Mouse (Mus musculus) erythroid progenitor cell, adult 5-6 weeks (primary cell): ENCODE measurements around the gene Cebpe. TPM values are rescaled to one million over a fixed set of nuclear protein-coding genes. Genes with fewer than 3 reads are reported as not detected.
A peak's percentile ranks its signal among the peaks of the same experiment; 100 is the strongest.

Experiments
- ATAC-seq: replicated peaks from 2 replicates; pipeline ENCODE4 v1.8.0; 2016; ENCODE audit warnings: moderate number of reproducible peaks, mild to moderate bottlenecking, moderate TSS enrichment, inconsistent platforms; ENCODE audit not compliant: poor library complexity, low FRiP score, severe bottlenecking
- total RNA-seq, 2 experiments: library from RNA; stranded (forward) in 1 of 2; stranded (reverse) in 1 of 2; fragments of 150-400 nt in 1 of 2; fragments of 186-747, 209-891 nt in 1 of 2; gene quantifications; 2 replicates each; pipeline versions ENCODE4 v1.2.3 to v1.2.4; 2015 to 2017; ENCODE audit warnings: low replicate concordance in 2 of 2

The Cebpe gene
- total RNA-seq (2015; ENCODE audit: low replicate concordance): 14.7 and 25.9 TPM in 2 replicates
- 9.4 and 12.4 TPM in 2 replicates for total RNA-seq (2017; ENCODE audit: low replicate concordance)

GRCm38 (mm10) chr14:54712074-54712473 lies at the start of gene Cebpe:
Cebpe (minus strand) TSS chr14:54712174.
- no peak for ATAC-seq

DNA sequence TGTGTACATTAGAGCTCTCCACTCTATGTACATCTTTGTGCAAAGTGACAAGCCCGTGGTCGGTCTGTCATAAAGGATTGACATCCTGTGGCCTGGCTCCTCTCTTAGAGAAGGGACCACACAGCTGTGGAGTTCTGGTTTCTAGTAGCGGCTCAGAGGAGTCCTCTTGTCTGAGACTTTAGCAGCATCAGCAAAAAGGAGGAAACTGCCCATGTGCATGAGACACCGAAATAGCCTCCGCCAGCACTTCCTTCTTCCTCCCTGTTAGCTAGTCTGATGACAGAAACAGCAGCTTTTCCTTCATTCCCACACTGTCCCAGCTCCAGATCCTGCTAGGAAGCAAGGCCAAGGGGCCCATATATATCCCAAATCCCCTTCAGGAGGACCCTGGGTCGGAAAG lies 44.4 kb upstream of the Cebpe start:
- no peak for ATAC-seq

DNA sequence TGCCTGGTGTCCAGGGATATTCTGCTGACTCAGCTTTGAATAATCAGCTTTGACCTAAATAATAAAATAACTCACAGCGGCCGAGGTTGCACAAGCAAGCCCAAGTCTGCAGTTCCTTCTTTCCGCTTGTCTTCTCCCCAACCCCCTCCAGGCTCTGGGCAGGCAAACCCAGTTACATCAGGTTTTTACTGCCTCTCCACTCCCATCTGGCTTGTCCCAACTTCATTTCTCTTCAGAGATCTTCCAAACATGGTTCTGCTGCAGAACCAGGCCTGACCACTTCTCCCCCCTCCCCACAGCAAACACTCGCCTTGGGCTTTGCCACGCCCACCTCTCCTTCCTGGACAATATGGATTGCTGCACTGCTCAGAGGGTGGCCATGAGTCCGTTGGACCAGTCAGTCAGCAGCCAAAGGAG lies 42.6 kb upstream of the Cebpe start:
- no peak for ATAC-seq

- ATAC-seq: no peak
These were observed 42.1 kb upstream of the Cebpe start for GRCm38 (mm10) chr14:54753986-54754601.

DNA sequence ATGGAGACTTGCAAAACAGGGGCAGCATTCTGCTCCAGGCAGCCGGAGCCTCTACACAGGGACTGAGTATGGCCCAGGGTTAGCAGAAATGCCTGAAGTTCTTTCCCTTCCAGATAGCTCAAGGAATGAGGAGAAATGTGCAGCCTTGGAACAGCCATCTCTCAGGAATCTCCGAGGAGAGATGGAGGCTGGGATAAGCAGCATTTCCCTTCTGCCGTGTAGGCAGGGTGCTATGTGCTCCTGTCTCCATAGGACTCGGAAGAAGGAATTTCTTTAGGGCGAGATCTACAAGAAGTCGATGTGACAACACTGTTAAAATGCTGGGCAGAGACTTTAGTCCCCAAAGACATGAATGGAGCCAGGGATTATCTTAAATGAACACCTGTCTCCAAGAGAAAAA lies 41.0 kb upstream of the Cebpe start:
- ATAC-seq: no peak

- ATAC-seq: no peak
These were observed 39.8 kb upstream of the Cebpe start for GRCm38 (mm10) chr14:54751768-54752167.

DNA sequence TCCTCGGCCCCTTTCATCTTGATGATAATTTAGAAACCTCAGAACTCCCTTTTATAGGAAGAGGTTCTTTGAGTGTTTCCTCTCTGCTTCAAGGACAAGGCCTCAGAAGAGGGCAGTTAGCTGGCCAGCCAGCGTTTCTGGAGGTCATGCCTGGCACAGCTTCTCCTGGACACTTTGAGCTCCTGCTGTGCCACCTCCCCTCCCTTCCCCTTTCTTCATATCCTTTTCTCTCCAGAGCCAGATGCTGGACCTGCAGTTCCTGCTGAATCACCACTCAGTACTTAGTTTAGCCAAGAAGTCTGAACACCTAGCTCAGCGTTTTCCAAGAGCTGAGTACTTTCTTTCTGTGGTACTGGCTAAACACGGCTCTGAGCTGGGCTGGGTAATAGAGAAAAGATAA lies 37.3 kb upstream of the Cebpe start:
- no peak for ATAC-seq

GRCm38 (mm10) chr14:54747942-54748917 lies 36.3 kb upstream of the Cebpe start:
- ATAC-seq: peak; percentile 28; the same call in 1 of the 2 replicates

DNA sequence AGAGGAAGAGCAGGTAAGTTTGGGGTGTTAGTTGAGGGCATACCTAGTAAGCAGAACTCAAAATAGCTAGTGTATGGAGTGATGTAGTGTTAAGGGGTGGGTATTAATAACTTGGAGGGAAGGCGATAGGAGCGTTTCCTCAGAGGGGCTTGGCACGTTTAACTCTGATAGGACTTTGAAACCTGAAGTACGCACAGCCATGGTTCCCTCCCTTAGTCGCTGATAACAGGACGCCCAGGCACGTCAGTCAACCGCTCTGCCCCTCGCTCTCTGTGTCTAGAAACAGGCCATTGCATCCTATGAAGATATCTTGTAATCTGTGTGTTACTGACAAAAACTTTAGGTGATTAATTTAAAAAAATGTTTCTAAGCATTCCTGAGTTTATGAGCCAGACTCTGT lies 34.1 kb upstream of the Cebpe start:
- no peak for ATAC-seq

GRCm38 (mm10) chr14:54744473-54744872 lies 32.5 kb upstream of the Cebpe start:
- no peak for ATAC-seq

DNA sequence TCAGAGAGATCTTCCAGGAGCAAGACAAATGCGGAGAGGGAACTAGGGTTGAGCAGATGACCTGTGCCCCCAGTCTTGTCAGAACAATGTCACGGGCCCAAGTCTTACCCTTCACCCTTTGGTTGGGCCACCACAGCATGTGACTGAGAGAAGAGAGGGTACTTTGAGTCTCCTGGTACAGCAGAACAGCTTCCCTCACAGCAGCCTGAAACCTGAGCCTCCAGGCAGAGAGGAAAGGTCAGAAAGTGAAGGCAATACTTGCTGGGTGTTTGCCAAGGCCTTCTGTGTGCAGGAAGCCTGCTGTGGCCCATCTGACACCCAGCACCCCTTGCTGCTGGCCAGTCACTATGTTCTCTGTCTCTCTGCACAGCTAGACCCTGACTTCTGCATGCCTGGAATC lies 30.4 kb upstream of the Cebpe start:
- no peak for ATAC-seq

DNA sequence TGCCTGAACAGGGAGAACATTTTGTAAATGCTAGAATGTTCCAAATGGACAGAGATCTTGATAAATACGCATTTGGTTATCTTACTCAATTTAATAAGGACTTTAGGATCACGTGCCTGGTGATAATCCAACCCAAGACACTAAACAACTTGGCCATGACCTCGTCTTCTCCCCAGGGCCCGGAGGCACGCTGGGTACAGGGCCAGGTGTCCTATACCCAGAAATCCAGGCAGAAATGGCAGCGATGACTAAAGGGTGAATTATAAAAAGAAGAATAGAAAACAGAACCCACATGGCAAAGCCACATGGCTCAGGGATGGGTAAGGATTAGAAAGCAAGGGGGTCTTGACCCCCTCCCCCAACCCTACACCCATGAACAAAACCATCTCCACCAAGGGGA lies 29.7 kb upstream of the Cebpe start:
- no peak for ATAC-seq

- no peak for ATAC-seq
These were observed 25.7 kb upstream of the Cebpe start for GRCm38 (mm10) chr14:54737634-54738033.

DNA sequence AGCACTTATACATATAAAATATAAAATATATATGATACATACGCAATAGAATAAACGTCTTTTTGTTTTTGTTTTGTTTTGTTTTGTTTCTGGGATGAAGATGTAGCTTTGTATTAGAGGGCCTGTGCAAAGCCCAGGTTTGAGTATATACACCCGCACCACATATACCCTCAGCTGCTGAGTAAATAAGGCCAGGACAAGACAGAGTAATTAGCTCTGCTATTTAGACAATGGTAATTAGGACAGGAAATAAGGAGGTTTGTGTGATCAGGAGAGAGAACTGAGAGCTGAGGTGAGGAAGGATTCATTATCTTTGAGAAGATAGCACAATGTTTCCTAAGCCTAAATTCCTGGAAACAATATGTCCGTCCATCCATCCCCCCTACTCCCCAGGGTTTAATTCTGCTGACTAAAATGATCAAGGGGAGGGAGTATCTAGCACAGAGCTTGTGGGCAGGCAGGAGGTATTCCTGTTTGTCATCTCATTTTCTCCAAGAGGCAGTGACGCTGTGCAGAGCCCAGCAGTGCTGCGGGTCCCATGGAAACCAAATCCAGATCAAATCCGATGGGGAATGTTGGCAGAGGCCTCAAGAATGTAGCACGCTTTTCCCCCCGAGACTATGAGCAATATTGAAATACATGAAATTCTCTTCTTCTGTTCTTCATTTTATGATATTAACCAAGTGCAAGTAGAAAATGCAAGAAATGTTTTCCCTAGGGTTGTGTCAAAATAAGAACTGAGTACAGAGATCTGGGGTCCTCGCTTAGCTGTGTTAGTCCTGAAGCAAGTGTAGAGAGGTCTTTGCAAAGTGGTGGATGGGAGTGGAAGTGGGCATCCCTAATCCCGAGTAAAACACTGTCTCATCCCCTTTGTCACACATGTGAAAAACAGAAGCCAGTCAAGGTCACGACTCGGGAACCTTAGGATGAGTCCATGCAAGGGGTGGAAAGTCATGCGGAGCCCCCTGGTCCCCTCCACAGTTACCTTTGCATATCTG lies 24.9 kb upstream of the Cebpe start:
- ATAC-seq: no peak

DNA sequence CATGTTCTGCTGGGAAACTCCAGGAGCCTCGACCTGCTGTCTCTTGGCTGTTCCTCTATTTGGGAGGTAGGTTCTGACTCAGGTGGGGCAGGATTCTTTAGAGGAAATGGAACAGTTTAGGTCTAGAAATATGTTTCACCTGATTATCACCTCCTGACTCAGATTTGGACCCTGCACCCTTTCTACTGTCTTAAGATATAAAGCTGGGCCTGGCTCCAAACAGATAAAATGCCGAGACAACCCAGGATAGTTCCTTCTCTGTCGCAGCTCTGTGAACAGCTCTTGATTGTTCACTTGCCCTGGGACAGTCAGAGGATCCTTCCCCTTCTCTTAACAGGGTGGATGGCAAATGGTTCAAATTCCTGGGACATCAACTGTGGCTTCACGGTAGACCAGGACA lies 23.2 kb upstream of the Cebpe start:
- ATAC-seq: no peak

GRCm38 (mm10) chr14:54734004-54734403 lies 22.0 kb upstream of the Cebpe start:
- no peak for ATAC-seq

- ATAC-seq: no peak
These were observed 20.2 kb upstream of the Cebpe start for GRCm38 (mm10) chr14:54732206-54732605.

DNA sequence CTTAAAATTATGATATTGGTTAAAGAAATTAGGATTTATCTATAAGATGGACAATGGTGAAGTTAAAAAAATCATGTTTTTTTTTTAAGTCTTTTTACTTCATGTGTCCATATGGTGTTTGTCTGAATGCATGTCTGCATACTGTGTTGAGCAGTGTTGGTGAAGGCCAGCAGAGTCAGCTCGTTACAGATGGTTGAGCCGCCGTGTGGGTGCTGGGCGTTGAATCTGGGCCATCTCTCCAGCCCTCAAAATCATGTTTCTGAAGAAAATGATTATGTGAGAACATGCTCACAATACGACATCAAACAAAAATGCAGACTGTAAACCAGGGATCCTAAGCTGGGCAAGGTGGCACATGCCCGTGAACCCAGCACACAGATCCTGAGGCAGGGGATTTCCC lies 18.3 kb upstream of the Cebpe start:
- ATAC-seq: no peak

DNA sequence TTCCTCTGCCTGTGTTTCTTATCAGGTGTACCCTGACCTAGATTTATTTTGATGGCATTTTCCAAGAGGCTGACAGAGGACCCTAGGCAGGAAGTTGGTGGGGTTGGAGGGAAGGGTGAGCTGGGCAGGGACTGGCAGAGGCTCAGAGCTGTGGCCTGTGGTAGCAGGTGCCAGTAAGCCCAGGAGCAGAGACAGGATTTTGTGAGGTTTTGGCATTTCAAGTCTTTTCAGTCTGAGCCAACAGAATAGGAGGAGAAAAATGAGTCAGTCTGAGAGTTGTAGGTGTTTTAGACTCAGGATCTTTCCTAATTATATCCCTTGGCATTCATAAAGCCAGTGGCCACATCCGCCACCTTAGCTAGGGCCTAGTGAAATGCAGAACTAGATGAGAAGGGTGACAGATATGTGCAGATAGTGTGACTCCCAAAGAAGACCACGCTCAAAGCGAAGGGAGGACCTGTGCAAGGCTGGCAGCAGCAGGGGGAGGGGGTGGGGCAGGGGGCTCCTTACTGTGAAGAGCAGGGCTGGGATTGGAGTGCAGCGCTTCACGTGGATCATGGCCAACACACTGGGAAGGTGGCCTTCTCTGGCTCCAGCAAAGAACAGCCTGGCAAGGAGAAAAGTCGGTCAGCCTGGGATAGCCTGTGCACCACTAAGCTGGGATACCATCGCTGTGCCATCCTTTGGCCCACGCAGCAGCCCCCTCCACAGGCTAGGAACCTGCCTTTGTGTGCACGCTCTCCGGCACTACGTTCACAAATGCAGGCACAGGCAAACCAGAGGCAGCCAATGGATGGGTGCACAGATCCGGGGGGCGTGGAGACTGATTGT lies 17.1 kb upstream of the Cebpe start:
- no peak for ATAC-seq
